Mouse (Mus musculus) MEL (cell line): ENCODE results near the gene Hacd4. TPM values are rescaled to one million over a fixed set of nuclear protein-coding genes. Genes with fewer than 3 reads are reported as not detected.

Experiments used
- DNase-seq: peaks from one replicate; pipeline ENCODE4 v3.0.0; 2011; ENCODE audit warnings: low read depth, low spot score
- H3K27ac ChIP-seq: 2 replicates; pipeline ENCODE4 v1.5.1; 2012; ENCODE audit warnings: low read depth, mild to moderate bottlenecking, control low read depth, low read length, moderate library complexity; ENCODE audit not compliant: control insufficient read depth
- H3K27me3 ChIP-seq, 2 experiments: fragments of 150-350 bp in 1 of 2; sonication (generic) in 1 of 2; 2 replicates each; pipeline ENCODE4 v1.6.1; 2012; ENCODE audit warnings: low read length in 2 of 2, mild to moderate bottlenecking in 2 of 2, improper control_type of control experiment in 1 of 2, moderate library complexity in 1 of 2; ENCODE audit not compliant: insufficient read depth in 2 of 2, control insufficient read depth in 1 of 2
- H3K36me3 ChIP-seq, 2 experiments: 2 replicates each; pipeline ENCODE4 v1.6.1; 2012 to 2014; ENCODE audit warnings: low read length in 2 of 2, improper control_type of control experiment in 1 of 2, inconsistent platforms in 1 of 2, mild to moderate bottlenecking in 1 of 2; ENCODE audit not compliant: insufficient read depth in 2 of 2, control insufficient read depth in 1 of 2
- H3K4me1 ChIP-seq, 2 experiments: fragments of 150-350 bp in 1 of 2; sonication (generic) in 1 of 2; 2 replicates each; pipeline ENCODE4 v1.6.1; 2012; ENCODE audit warnings: low read length in 2 of 2, improper control_type of control experiment in 1 of 2, mild to moderate bottlenecking in 1 of 2; ENCODE audit not compliant: insufficient read depth in 2 of 2, control insufficient read depth in 1 of 2
- H3K4me3 ChIP-seq, 2 experiments: fragments of 150-350 bp in 1 of 2; sonication (generic) in 1 of 2; 2 replicates each; pipeline ENCODE4 v1.5.1; 2012; ENCODE audit warnings: low read depth in 2 of 2, low read length in 2 of 2, mild to moderate bottlenecking in 2 of 2, moderate library complexity in 2 of 2, control low read depth in 1 of 2, improper control_type of control experiment in 1 of 2; ENCODE audit not compliant: control insufficient read depth in 1 of 2, insufficient read depth in 1 of 2
- H3K79me2 ChIP-seq: 2 replicates; pipeline ENCODE4 v1.6.1; 2012; ENCODE audit warnings: mild to moderate bottlenecking, low read length, moderate library complexity; ENCODE audit not compliant: control insufficient read depth, poor library complexity, insufficient read depth
- H3K9ac ChIP-seq: 2 replicates; pipeline ENCODE4 v1.6.1; 2012; ENCODE audit warnings: low read depth, mild to moderate bottlenecking, control low read depth, low read length, moderate library complexity; ENCODE audit not compliant: control insufficient read depth, poor library complexity, severe bottlenecking
- H3K9me3 ChIP-seq: fragments of 150-350 bp; sonication (generic); replicated peaks from 2 replicates; pipeline ENCODE4 v1.6.1; 2012; ENCODE audit warnings: mild to moderate bottlenecking, low read length, improper control_type of control experiment, moderate library complexity; ENCODE audit not compliant: insufficient read depth
- CHD2 ChIP-seq: IDR thresholded peaks from 2 replicates; pipeline ENCODE4 v1.6.1; 2011; ENCODE audit warnings: low read length, improper control_type of control experiment
- EP300 ChIP-seq, 2 experiments: IDR thresholded peaks; 2 replicates each; pipeline ENCODE4 v1.6.1; 2011; ENCODE audit warnings: improper control_type of control experiment in 2 of 2, low read length in 2 of 2, low read depth in 1 of 2, mild to moderate bottlenecking in 1 of 2
- GATA1 ChIP-seq: IDR thresholded peaks from 2 replicates; pipeline ENCODE4 v1.6.1; 2011; ENCODE audit warnings: low read depth, low read length, improper control_type of control experiment
- MAZ ChIP-seq: IDR thresholded peaks from 2 replicates; pipeline ENCODE4 v1.6.1; 2012; ENCODE audit warnings: low read depth, mild to moderate bottlenecking, inconsistent platforms, low read length, improper control_type of control experiment
- RAD21 ChIP-seq: IDR thresholded peaks from 2 replicates; pipeline ENCODE4 v1.6.1; 2011; ENCODE audit warnings: mild to moderate bottlenecking, low read depth, low read length, improper control_type of control experiment
- SIN3A ChIP-seq: IDR thresholded peaks from 2 replicates; pipeline ENCODE4 v1.6.1; 2012; ENCODE audit warnings: low read length, improper control_type of control experiment, inconsistent platforms
- TCF12 ChIP-seq: IDR thresholded peaks from 2 replicates; pipeline ENCODE4 v1.6.1; 2014; ENCODE audit warnings: low read depth, mild to moderate bottlenecking, inconsistent platforms, low read length, improper control_type of control experiment, moderate library complexity
- ZC3H11A ChIP-seq: IDR thresholded peaks from 2 replicates; pipeline ENCODE4 v1.6.1; 2012; ENCODE audit warnings: low read depth, mild to moderate bottlenecking, inconsistent platforms, low read length, improper control_type of control experiment
- ZMIZ1 ChIP-seq: IDR thresholded peaks from 2 replicates; pipeline ENCODE4 v1.6.1; 2012; ENCODE audit warnings: low read depth, mild to moderate bottlenecking, inconsistent platforms, low read length, improper control_type of control experiment, moderate library complexity
- polyA plus RNA-seq, 2 experiments: library from polyadenylated mRNA; stranded (reverse) in 1 of 2; unstranded in 1 of 2; fragments of >175 nt in 1 of 2; fragments of >200 nt in 1 of 2; gene quantifications; 2 replicates each; pipeline versions ENCODE4 v1.2.1 to v1.2.4; 2012; ENCODE audit warnings: low replicate concordance in 2 of 2, low read depth in 1 of 2; ENCODE audit not compliant: insufficient read length in 2 of 2, insufficient read depth in 1 of 2, missing spikeins in 1 of 2
- total RNA-seq: library from RNA; depleted of rRNA; stranded (reverse); fragments of 300-350 nt; gene quantifications from 2 replicates; pipeline ENCODE4 v1.2.3, GENCODE M21; 2012

The Hacd4 gene
- total and polyA plus RNA-seq, 3 experiments = 0.19 to 0.64 TPM; not detected in 1

- Histone ChIP-seq H3K9ac (no peak overlapping the region), H3K4me1 (peaks cover 5 to 11% of the 10 kb centered on the region in 2 experiments), H3K36me3 (peaks cover 0 to 7% of the 10 kb centered on the region in 2 experiments; a peak in 3 of 4 replicates), H3K27ac (peak overlapping the region; percentile 49; the same call in 1 of the 2 replicates), H3K79me2 (no peaks in the 10 kb centered on the region), H3K9me3 (no peaks in the 10 kb centered on the region), H3K27me3 (no peaks in the 10 kb centered on the region), H3K4me3 (no peak overlapping the region)
- peak; percentile 80 for DNase-seq
- TF ChIP-seq GATA1 (peak; percentile 66), TCF12 (peak; percentile 36; the same call in 1 of the 2 replicates), MAZ (no peak), EP300 (IDR thresholded peaks at IDR 0.05; ENCODE audit: low read depth in 1 of 2, low read length in 2 of 2) (peak; percentile 46 to 55; a peak in 2 of 4 replicates)
Measured at GRCm38 (mm10) chr4:88406887-88407696, 31.6 kb downstream of the Hacd4 start.

- TF ChIP-seq RAD21 (no peak), SIN3A (no peak)
- Histone ChIP-seq H3K27ac (no peak overlapping the region), H3K4me3 (no peak overlapping the region), H3K36me3 (peaks cover 0 to 7% of the 10 kb centered on the region in 2 experiments; a peak in 3 of 4 replicates), H3K4me1 (peaks cover 5 to 11% of the 10 kb centered on the region in 2 experiments), H3K9me3 (no peaks in the 10 kb centered on the region), H3K9ac (no peak overlapping the region), H3K79me2 (no peaks in the 10 kb centered on the region), H3K27me3 (no peaks in the 10 kb centered on the region)
- DNase-seq = no peak
Measured at GRCm38 (mm10) chr4:88402884-88403283, 35.8 kb downstream of the Hacd4 start.

- Histone ChIP-seq H3K4me1 (peaks cover 0 to 1% of the 10 kb centered on the region in 2 experiments; a peak in 2 of 4 replicates), H3K36me3 (peaks cover 0 to 2% of the 10 kb centered on the region in 2 experiments; a peak in 3 of 4 replicates), H3K9ac (no peak overlapping the region), H3K27me3 (no peaks in the 10 kb centered on the region), H3K27ac (no peak overlapping the region), H3K9me3 (no peaks in the 10 kb centered on the region), H3K4me3 (no peak overlapping the region), H3K79me2 (no peaks in the 10 kb centered on the region)
- no peak for DNase-seq
- no peak for TF ChIP-seq ZMIZ1
- TF ChIP-seq ZC3H11A = no peak
- TF ChIP-seq CHD2 = no peak
- TF ChIP-seq TCF12 = no peak
Measured at GRCm38 (mm10) chr4:88400992-88401313, 37.8 kb downstream of the Hacd4 start.
